Mouse (Mus musculus): ENCODE data around the gene Eif4e2. TPM values are rescaled to one million over a fixed set of nuclear protein-coding genes. Genes with fewer than 3 reads are reported as not detected.

Gene Eif4e2
- polyA plus RNA-seq (2014; fragmentation: Illumina TruSeq; extraction: RNeasy Lipid Tissue Mini Kit (QIAGEN cat#74804); ENCODE audit: low read depth, low replicate concordance): 19.3 TPM

GRCm38 (mm10) chr1:87213735-87214704, at the start of gene Eif4e2:
TSS of gene Eif4e2 (plus strand) at chr1:87213914.

DNA sequence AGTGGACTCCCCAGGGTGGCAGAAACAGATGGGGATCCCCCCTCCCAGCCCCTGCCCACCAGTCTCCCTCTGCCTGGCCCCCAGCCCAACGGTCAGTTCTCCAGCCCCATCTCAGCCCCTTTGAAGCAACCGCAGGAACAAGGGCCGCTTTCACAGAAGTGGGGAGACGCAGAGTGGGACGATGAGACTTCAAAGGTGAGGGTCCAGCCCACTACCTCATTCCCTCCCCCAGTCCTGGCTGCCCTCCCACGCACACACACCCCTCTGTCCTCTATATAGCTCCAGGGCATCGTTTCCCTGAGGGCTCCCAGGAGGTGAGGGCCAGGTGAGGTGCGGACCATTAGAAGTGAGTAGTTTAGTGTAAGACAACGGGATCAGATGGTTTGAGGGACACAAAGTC, 30.7 kb upstream of the Eif4e2 start, which contains the start of gene Prss56:
TSS of gene Prss56 (plus strand) at position 301 of the 400 bp plus-strand sequence.

DNA sequence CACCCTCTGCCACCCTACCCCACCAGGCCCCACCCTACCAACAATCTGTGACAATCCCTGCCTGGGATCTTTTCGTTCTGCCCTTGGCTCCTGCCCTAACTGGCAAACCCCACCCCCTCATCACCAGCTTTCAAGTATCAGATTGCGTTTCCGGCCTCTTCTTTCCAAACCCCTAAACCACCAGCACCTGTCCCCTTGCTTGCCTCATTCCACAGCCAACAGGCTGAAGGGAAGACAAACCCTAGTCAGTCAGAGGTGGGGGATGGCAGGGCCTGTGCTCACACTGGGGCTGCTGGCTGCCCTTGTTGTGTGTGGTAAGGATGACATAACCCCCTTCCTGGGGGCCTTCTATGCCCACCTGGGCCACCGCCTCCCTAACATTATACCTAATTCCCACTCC, 23.3 kb upstream of the Eif4e2 start, which contains the start of gene Chrnd:
TSS of gene Chrnd (plus strand) at position 179 of the 400 bp plus-strand sequence.

DNA sequence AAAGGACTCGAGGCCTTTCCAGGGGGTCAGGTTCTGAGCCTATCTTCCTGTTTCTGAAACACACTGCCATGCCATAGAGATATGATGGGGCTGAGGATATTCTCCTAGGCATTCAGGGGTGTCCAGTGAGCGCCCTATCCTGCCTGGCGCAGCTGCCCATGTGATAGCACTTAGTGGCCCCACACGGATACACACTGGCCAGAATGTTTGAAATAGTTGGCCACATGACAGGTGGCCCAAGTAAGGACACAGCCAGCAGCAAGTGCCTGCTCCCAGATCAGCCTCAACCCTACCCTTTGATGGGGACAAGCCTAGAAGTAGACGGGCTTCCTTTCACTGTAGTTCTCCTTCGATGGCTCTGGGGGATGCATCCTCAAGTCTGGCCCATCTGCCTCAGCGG, 9.2 kb upstream of the Eif4e2 start, which contains the start of gene Chrng:
TSS of gene Chrng (plus strand) at position 193 of the 400 bp plus-strand sequence.

GRCm38 (mm10) chr1:87264134-87265006, 50.7 kb downstream of the Eif4e2 start, which contains the start of gene Efhd1:
TSS of gene Efhd1 (plus strand) at chr1:87264363.

Other genes starting within 250 kb of the Eif4e2 start
- not detected for gene Alppl2, start 124.0 kb upstream of the Eif4e2 start, polyA plus RNA-seq (2014; fragmentation: Illumina TruSeq; extraction: RNeasy Lipid Tissue Mini Kit (QIAGEN cat#74804); ENCODE audit: low read depth, low replicate concordance)
- not detected for gene Alpi, start 112.3 kb upstream of the Eif4e2 start, polyA plus RNA-seq (2014; fragmentation: Illumina TruSeq; extraction: RNeasy Lipid Tissue Mini Kit (QIAGEN cat#74804); ENCODE audit: low read depth, low replicate concordance)
- gene Akp3, start 88.9 kb upstream of the Eif4e2 start, polyA plus RNA-seq (2014; fragmentation: Illumina TruSeq; extraction: RNeasy Lipid Tissue Mini Kit (QIAGEN cat#74804); ENCODE audit: low read depth, low replicate concordance): not detected
- not detected for gene Ecel1, start 57.4 kb upstream of the Eif4e2 start, polyA plus RNA-seq (2014; fragmentation: Illumina TruSeq; extraction: RNeasy Lipid Tissue Mini Kit (QIAGEN cat#74804); ENCODE audit: low read depth, low replicate concordance)
- not detected for gene Prss56, start 30.6 kb upstream of the Eif4e2 start, polyA plus RNA-seq (2014; fragmentation: Illumina TruSeq; extraction: RNeasy Lipid Tissue Mini Kit (QIAGEN cat#74804); ENCODE audit: low read depth, low replicate concordance)
- not detected for gene Chrnd, start 23.3 kb upstream of the Eif4e2 start, polyA plus RNA-seq (2014; fragmentation: Illumina TruSeq; extraction: RNeasy Lipid Tissue Mini Kit (QIAGEN cat#74804); ENCODE audit: low read depth, low replicate concordance)
- not detected for gene Chrng, start 9.3 kb upstream of the Eif4e2 start, polyA plus RNA-seq (2014; fragmentation: Illumina TruSeq; extraction: RNeasy Lipid Tissue Mini Kit (QIAGEN cat#74804); ENCODE audit: low read depth, low replicate concordance)
- 0.82 TPM for gene Efhd1, start 50.4 kb downstream of the Eif4e2 start, polyA plus RNA-seq (2014; fragmentation: Illumina TruSeq; extraction: RNeasy Lipid Tissue Mini Kit (QIAGEN cat#74804); ENCODE audit: low read depth, low replicate concordance)
- 33.4 TPM for gene Gigyf2, start 113.1 kb downstream of the Eif4e2 start, polyA plus RNA-seq (2014; fragmentation: Illumina TruSeq; extraction: RNeasy Lipid Tissue Mini Kit (QIAGEN cat#74804); ENCODE audit: low read depth, low replicate concordance)
- not detected for gene Kcnj13, start 180.8 kb downstream of the Eif4e2 start, polyA plus RNA-seq (2014; fragmentation: Illumina TruSeq; extraction: RNeasy Lipid Tissue Mini Kit (QIAGEN cat#74804); ENCODE audit: low read depth, low replicate concordance)

All from liver, adult 10 weeks (tissue).